Mouse (Mus musculus): ENCODE results near the gene Il4i1.
A peak's percentile ranks its signal among the peaks of the same experiment; 100 is the strongest.
"Not testable (repeated sequence)": the region's sequence is repeated elsewhere in the genome, so short reads cannot be mapped to it uniquely, and the experiment has no call there.

Il4i1 gene

DNA sequence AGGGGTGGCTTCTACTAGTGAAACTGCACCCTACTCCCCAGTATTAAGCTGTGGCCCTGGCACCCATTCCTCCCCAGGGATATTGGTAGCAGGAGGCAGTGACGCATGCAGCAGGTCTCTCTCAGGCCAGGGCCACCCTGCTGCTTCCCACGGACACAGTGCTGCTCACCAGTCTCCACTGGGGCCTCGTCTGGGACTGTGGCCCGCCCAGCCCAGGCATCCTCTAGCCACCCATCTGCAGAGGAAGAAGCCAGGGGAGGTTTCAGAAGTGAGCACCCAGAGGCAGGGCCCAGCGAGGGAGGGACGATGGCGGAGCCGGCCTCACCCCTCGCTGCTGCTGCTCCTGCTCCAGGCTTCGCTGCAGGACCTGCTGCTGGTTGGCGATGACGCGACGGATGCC, 47.0 kb downstream of the Il4i1 start:
- DNase-seq (ENCODE audit: low read depth, low spot score), result no peak

- DNase-seq (ENCODE audit: low read depth, low spot score), result no peak
These were observed 47.9 kb downstream of the Il4i1 start for GRCm38 (mm10) chr7:44863982-44864494.

DNA sequence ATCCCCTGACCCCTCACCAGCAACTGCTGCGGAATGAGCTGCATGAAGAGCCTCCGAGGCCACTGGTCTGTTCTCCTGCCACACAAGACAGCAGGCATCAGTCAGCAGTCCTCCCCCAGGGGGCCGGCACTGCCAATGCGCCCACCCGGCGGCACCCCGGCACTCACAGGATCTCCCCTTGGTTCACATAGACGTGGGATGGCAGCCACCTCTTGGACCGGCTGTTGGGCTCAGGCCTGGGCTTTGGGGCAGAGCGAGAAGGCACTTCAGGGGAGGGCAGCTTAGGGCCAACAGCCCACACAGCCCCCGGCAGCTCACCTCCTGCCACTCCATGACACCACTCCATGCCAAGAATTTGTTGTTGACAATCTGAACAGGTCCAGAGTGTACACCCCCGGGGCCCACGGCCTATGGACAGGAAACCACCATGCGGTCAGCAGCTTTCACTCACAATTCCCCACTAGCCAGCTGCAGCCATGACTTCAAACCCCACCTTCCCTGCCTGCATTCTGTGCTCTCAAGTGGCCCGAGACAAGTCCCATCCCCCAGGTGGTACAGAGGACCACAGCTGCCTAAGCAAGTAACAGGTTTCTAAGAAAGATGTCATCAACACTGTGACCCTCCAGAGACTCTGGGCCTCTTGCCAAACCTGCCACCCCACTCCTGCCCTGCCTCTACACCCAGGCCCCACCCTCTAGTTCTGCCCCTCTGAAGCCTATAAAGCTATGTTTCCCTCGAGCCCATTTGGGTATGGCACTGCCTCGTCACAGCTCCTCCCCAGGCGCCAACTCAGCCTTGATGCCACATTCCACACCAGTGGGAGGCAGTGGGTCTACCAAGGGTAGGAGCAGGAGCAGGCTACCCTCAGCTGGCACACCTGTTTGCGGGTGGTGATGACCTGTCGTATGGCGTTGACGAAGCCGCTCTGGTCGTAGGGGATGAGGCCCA, 48.7 kb downstream of the Il4i1 start:
- DNase-seq (ENCODE audit: low read depth, low spot score), result no peak

- DNase-seq (ENCODE audit: low read depth, low spot score), result no peak
These were observed 50.3 kb downstream of the Il4i1 start for GRCm38 (mm10) chr7:44866276-44867009.

- no peak for DNase-seq (ENCODE audit: low read depth, low spot score)
These were observed 51.0 kb downstream of the Il4i1 start for GRCm38 (mm10) chr7:44867010-44867702.

- DNase-seq (ENCODE audit: low read depth, low spot score), result no peak
These were observed 51.6 kb downstream of the Il4i1 start for GRCm38 (mm10) chr7:44867802-44868201.

- no peak for DNase-seq (ENCODE audit: low read depth, low spot score)
These were observed 52.3 kb downstream of the Il4i1 start for GRCm38 (mm10) chr7:44868465-44868864.

GRCm38 (mm10) chr7:44868919-44869696, 52.9 kb downstream of the Il4i1 start:
- peak; percentile 74 for DNase-seq (ENCODE audit: low read depth, low spot score)

- peak; percentile 98 for DNase-seq (ENCODE audit: low read depth, low spot score)
These were observed 53.7 kb downstream of the Il4i1 start, which contains the start of gene Ptov1 for GRCm38 (mm10) chr7:44869697-44870528. Gene Ptov1 (minus strand): TSS chr7:44869788.

- DNase-seq (ENCODE audit: low read depth, low spot score), result no peak
These were observed 54.4 kb downstream of the Il4i1 start for GRCm38 (mm10) chr7:44870614-44871013.

GRCm38 (mm10) chr7:44871181-44871580, 55.0 kb downstream of the Il4i1 start:
- peak; percentile 72 for DNase-seq (ENCODE audit: low read depth, low spot score)

DNA sequence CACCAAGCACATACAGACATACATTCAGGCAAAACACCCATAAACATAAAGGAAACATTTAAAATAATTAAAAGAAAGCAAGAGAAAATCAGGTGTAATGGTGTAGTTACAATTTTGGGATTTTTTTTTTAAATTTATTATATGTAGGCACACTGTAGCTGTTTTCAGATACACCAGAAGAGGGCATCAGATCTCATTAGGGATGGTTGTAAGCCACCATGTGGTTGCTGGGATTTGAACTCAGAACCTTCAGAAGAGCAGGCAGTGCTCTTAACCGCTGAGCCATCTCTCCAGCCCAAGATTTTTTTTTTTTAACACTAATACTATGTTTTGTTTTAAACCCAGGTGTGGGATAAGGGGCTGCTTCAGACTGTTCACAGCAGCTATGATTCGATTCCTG, 55.6 kb downstream of the Il4i1 start:
- DNase-seq (ENCODE audit: low read depth, low spot score), result not testable (repeated sequence)

DNA sequence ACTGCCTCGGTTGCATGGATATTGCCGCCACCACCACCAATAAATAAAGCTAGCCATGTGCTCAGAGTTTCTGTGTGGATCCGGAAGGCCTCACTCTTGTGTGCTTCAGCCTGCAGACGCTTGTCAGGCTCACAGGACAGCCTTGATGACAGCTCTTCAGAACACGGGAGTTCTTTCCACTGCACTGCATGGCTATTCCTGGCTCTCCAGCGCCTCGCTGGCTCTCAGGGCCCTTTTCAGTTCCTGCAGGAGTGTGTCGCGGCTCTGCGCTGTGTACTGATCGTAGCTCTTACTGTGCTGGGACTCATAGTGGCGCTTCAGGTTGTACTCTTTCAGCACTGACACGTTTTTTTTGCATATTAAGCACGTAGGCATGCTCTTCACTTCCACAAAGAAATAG, 61.6 kb downstream of the Il4i1 start:
- no peak for DNase-seq (ENCODE audit: low read depth, low spot score)

GRCm38 (mm10) chr7:44883036-44883435, 66.8 kb downstream of the Il4i1 start:
- no peak for DNase-seq (ENCODE audit: low read depth, low spot score)

- no peak for DNase-seq (ENCODE audit: low read depth, low spot score)
These were observed 68.5 kb downstream of the Il4i1 start for GRCm38 (mm10) chr7:44884637-44885036.

GRCm38 (mm10) chr7:44886964-44887363, 70.8 kb downstream of the Il4i1 start:
- no peak for DNase-seq (ENCODE audit: low read depth, low spot score)

DNA sequence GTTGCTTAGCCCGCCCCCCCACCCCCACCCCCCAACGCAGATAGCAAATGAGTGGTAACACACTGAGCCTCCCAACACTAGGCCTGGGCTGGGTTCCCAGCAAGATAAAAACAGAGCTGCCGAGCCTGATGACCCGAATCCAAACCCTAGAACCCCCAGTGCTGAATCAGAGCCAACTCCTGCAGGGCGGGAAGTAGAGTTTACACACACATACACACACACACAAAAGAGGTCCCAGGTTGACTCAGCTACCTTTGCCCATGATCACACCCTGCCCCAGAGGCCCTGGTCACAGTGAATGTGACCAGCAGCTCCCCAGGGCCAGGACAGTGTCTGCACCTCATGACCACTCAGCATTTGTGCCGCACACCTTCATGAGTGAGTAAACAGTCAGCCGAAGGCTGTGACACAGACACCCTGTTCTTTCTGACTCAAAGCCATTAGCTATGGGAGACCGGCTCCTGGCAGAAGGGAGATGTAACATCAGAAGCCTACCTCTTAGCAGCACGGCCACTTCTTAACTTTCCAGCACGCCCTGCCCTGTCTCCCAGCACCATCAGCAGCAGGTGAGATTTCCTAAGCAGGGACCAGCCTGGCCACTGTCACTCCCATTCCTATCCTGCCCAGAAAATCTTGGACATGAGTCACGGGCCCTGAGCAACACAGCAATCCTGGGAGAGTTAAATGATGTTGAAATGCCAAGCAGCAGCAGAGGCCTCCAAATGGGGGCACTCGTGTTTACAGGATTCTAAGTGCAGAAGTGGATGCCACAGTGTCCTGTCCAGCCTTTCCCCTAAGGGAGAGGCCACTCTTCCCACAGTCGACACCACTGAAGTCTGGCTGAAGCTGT, 72.3 kb downstream of the Il4i1 start:
- DNase-seq (ENCODE audit: low read depth, low spot score), result no peak

GRCm38 (mm10) chr7:44890180-44890579, 74.0 kb downstream of the Il4i1 start:
- DNase-seq (ENCODE audit: low read depth, low spot score), result no peak

Measured in ZHBTc4 (cell line).